Mouse (Mus musculus) MEL (cell line): ENCODE measurements around the gene Flt3l.
A peak's percentile ranks its signal among the peaks of the same experiment; 100 is the strongest.

Experiments
- CTCF ChIP-seq, 3 experiments: IDR thresholded peaks in 2 of 3; conservative IDR thresholded peaks in 1 of 3; 2 replicates each; pipeline ENCODE4 v1.5.1; 2011 to 2012; ENCODE audit warnings: low read length in 3 of 3, low read depth in 2 of 3, mild to moderate bottlenecking in 2 of 3, improper control_type of control experiment in 1 of 3, inconsistent platforms in 1 of 3, mixed read lengths in 1 of 3, moderate library complexity in 1 of 3; ENCODE audit not compliant: control insufficient read depth in 1 of 3, insufficient read depth in 1 of 3, poor library complexity in 1 of 3, severe bottlenecking in 1 of 3
- EP300 ChIP-seq, 2 experiments: IDR thresholded peaks; 2 replicates each; pipeline ENCODE4 v1.6.1; 2011; ENCODE audit warnings: improper control_type of control experiment in 2 of 2, low read length in 2 of 2, low read depth in 1 of 2, mild to moderate bottlenecking in 1 of 2
- ETS1 ChIP-seq: IDR thresholded peaks from 2 replicates; pipeline ENCODE4 v1.6.1; 2012; ENCODE audit warnings: low read depth, mild to moderate bottlenecking, inconsistent platforms, low read length, improper control_type of control experiment, moderate library complexity
- GATA1 ChIP-seq: IDR thresholded peaks from 2 replicates; pipeline ENCODE4 v1.6.1; 2011; ENCODE audit warnings: low read depth, low read length, improper control_type of control experiment
- HCFC1 ChIP-seq: IDR thresholded peaks from 2 replicates; pipeline ENCODE4 v1.6.1; 2012; ENCODE audit warnings: low read depth, mild to moderate bottlenecking, inconsistent platforms, low read length, improper control_type of control experiment, moderate library complexity
- JUND ChIP-seq: IDR thresholded peaks from 2 replicates; pipeline ENCODE4 v1.6.1; 2011; ENCODE audit warnings: low read depth, mild to moderate bottlenecking, improper control_type of control experiment, low read length
- MAZ ChIP-seq: IDR thresholded peaks from 2 replicates; pipeline ENCODE4 v1.6.1; 2012; ENCODE audit warnings: low read depth, mild to moderate bottlenecking, inconsistent platforms, low read length, improper control_type of control experiment
- NELFE ChIP-seq: IDR thresholded peaks from 2 replicates; pipeline ENCODE4 v1.6.1; 2011; ENCODE audit warnings: low read depth, low read length, improper control_type of control experiment
- POLR2A ChIP-seq, 2 experiments: IDR thresholded peaks; 2 replicates each; pipeline ENCODE4 v1.6.1; 2011 to 2012; ENCODE audit warnings: low read length in 2 of 2, mild to moderate bottlenecking in 2 of 2, control low read depth in 1 of 2, improper control_type of control experiment in 1 of 2, low read depth in 1 of 2, moderate library complexity in 1 of 2; ENCODE audit not compliant: control insufficient read depth in 1 of 2, insufficient read depth in 1 of 2, poor library complexity in 1 of 2
- USF1 ChIP-seq: IDR thresholded peaks from 2 replicates; pipeline ENCODE4 v1.6.1; 2014; ENCODE audit warnings: low read depth, mild to moderate bottlenecking, inconsistent platforms, low read length, improper control_type of control experiment, moderate library complexity
- USF2 ChIP-seq, 2 experiments: IDR thresholded peaks; 2 replicates each; pipeline ENCODE4 v1.6.1; 2011 to 2012; ENCODE audit warnings: improper control_type of control experiment in 2 of 2, low read length in 2 of 2, borderline replicate concordance in 1 of 2, inconsistent platforms in 1 of 2, low read depth in 1 of 2, mild to moderate bottlenecking in 1 of 2; ENCODE audit not compliant: insufficient read depth in 1 of 2

DNA sequence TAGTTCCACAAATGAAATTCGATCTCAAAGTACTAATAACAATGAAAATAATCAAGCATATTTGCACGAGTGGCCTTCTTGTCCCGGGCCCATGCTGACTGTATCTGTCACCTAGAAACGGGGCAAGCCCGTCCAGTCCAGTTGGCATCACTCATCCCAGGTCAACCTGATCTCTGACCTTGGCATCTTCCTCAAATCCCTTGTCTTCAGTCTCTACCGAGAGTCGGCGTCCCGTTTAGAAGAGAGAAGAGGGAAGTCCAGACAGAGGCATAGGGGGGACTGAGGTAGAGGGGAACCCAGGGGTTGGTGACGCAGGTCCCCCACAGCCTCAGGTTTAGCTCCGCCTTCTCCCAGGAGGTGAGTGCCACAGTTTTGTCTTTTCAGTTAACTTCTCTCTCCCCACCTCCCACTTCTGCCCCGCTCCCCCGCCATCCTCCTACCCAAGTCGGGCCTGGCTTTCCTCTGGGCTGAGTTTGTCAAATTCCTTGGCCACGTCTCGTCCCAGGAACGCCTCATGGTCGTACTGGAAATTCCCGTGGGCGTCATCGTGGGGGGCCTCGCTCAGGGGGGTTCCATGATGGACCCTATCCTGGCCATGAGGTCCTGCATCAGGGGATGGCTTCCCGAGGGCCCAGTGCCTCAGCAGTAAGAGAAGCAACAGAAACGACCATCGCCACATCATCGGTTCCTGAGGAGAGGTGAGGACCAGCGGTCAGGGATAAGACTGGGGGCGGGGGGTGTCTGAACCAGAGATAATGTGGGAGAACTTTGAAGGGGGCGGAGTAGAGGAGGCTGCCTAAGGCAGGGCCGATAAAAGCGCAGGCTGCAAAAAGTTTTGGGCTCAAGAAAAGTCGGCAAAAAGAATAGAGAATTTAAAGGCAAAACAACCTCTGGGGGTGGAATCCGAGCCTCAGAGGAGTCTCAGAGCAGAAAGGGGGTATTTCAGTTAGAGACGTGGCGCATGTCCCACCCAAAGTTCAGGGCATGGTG lies 44.9 kb downstream of the Flt3l start:
- TF ChIP-seq HCFC1: no peak; the same call in 1 of the 2 replicates
- no peak for TF ChIP-seq CTCF (IDR thresholded peaks at IDR 0.05 in 2 of 3, conservative IDR thresholded peaks at IDR 0.05 in 1 of 3; ENCODE audit: control insufficient read depth in 1 of 3, insufficient read depth in 1 of 3, low read depth in 2 of 3, low read length in 3 of 3, poor library complexity in 1 of 3, severe bottlenecking in 1 of 3)
- no peak for TF ChIP-seq USF2 (IDR thresholded peaks at IDR 0.05; ENCODE audit: borderline replicate concordance in 1 of 2, insufficient read depth in 1 of 2, low read depth in 1 of 2, low read length in 2 of 2)
- 0 out of 4 replicates have a peak, but pooled peaks of 1 of the 2 experiments have one; percentile 7 for TF ChIP-seq EP300 (IDR thresholded peaks at IDR 0.05; ENCODE audit: low read depth in 1 of 2, low read length in 2 of 2)
- no peak for TF ChIP-seq USF1
- TF ChIP-seq GATA1: no peak
- TF ChIP-seq JUND: no peak
- TF ChIP-seq POLR2A (IDR thresholded peaks at IDR 0.05; ENCODE audit: control insufficient read depth in 1 of 2, insufficient read depth in 1 of 2, low read depth in 1 of 2, low read length in 2 of 2, poor library complexity in 1 of 2): no peak
- no peak for TF ChIP-seq NELFE
- TF ChIP-seq MAZ: no peak
- no peak for TF ChIP-seq ETS1
